Mouse (Mus musculus): Measurements from ENCODE around the gene Birc7. TPM values are rescaled to one million over a fixed set of nuclear protein-coding genes. Genes with fewer than 3 reads are reported as not detected.

Birc7 gene
- polyA plus RNA-seq, 1 experiment: not detected

DNA sequence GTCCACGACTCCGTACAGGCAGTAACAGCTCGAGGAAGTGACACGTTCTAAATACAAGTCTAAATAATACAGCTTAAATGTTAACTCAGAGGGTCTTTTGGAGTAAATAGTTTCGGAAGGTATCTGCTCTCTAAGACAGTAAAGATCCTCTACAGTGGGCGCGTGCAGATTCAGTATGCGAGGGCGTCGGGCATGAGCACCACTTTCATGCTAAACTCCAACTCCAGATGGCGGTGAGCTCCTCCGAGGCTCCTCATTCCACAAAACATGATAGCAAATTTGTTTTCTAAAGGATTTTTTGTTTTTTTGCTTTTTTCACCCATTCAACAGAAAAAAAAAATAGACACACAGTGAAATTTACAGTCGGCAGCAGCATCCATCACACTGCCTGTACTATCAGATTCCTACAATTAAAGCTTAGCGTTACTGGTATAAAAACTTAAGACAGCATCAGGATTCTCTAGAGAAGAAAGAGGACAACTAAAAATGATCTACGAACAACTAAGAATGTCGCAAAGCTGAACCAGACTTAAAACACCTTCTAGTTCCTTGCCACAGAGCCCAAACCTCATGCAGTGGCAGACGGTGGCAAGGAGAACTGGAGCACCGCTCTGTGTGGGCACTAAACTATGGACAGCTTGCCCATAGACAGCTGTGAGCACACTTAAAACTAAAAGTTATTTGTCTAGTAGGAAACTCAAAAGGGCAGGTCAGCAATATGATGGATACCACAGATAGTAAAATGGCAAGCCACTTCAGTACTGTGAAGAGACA lies 24.2 kb upstream of the Birc7 start:
- no peak for TF ChIP-seq MYOG (IDR thresholded peaks at IDR 0.05; ENCODE audit: control insufficient read depth in 1 of 3, insufficient read depth in 1 of 3, insufficient read length in 2 of 3, low read depth in 2 of 3)
- no peak for TF ChIP-seq POLR2A (IDR thresholded peaks at IDR 0.05; ENCODE audit: insufficient read length, low read depth)
- no peak for TF ChIP-seq REST (IDR thresholded peaks at IDR 0.05; ENCODE audit: insufficient read depth, insufficient read length)
- no peak for TF ChIP-seq MAX (IDR thresholded peaks at IDR 0.05; ENCODE audit: low read depth)
- TF ChIP-seq E2F4 (IDR thresholded peaks at IDR 0.05; ENCODE audit: insufficient read depth): no peak
- TF ChIP-seq USF1 (IDR thresholded peaks at IDR 0.05; ENCODE audit: low read depth): no peak
- no peak for TF ChIP-seq TCF12 (IDR thresholded peaks at IDR 0.05; ENCODE audit: insufficient read depth, poor library complexity, severe bottlenecking)
- TF ChIP-seq POLR2AphosphoS2 (IDR thresholded peaks at IDR 0.05; ENCODE audit: insufficient read length, low read depth): no peak
- no peak for TF ChIP-seq TCF3 (IDR thresholded peaks at IDR 0.05; ENCODE audit: insufficient read length, low read depth)
- TF ChIP-seq CEBPB (IDR thresholded peaks at IDR 0.05; ENCODE audit: insufficient read depth, poor library complexity, severe bottlenecking): no peak
- TF ChIP-seq SRF (IDR thresholded peaks at IDR 0.05; ENCODE audit: control insufficient read depth, insufficient read length, low read depth): no peak
- TF ChIP-seq MYOD1 (IDR thresholded peaks at IDR 0.05; ENCODE audit: control insufficient read depth in 1 of 3, insufficient read length in 2 of 3, low read depth in 2 of 3): no peak
- Histone ChIP-seq H3K4me2 (ENCODE audit: low read depth) (no peak overlapping the region), H3K27me3 (ENCODE audit: control insufficient read depth, insufficient read depth, insufficient read length) (no peaks in the 10 kb centered on the region), H3K79me2 (ENCODE audit: control insufficient read depth, insufficient read depth) (peaks cover 14% of the 10 kb centered on the region), H3ac (ENCODE audit: control insufficient read depth, insufficient read length) (no peak overlapping the region), H3K36me3 (ENCODE audit: control insufficient read depth, insufficient read depth) (peaks cover 33% of the 10 kb centered on the region), H3K4me3 (no peak overlapping the region)

DNA sequence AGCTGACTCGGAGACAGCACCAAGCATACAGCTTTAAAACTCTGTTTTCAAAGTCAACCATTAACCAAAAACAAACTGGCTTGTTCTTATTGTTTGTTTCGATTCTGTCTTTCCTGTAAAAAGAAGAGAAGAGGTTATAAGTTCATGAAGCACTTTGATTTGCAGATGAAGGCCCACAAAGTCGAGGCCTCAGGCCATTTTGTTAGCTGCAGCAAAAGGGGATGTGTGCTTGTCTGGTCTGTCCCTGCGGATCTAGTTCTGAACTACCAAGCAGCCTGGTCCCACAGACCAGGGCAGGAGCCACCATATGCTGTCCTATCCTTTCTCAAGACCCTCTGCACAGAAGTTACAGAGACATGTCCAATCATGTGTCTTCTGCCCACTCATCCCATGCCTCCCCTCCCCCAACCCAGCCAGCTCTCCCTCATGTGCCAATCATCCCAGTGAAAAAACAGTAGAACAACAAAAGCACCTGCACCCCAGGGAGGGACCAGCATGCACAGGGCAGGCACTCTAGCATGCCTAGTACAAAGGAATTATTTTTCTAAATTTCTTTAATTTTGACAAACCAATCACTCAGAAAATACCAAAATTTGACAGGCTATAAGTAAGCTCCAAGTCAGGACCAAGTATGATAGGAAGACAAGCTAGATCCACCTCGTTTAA lies 23.1 kb upstream of the Birc7 start:
- peaks cover 42% of the 10 kb centered on the region for H3K36me3 ChIP-seq (ENCODE audit: control insufficient read depth, insufficient read depth)
- no peak overlapping the region for H3ac ChIP-seq (ENCODE audit: control insufficient read depth, insufficient read length)
- no peak overlapping the region for H3K4me3 ChIP-seq
- peaks cover 23% of the 10 kb centered on the region for H3K79me2 ChIP-seq (ENCODE audit: control insufficient read depth, insufficient read depth)
- TF ChIP-seq MYOG (IDR thresholded peaks at IDR 0.05; ENCODE audit: control insufficient read depth in 1 of 3, insufficient read depth in 1 of 3, insufficient read length in 2 of 3, low read depth in 2 of 3): no peak
- no peak for TF ChIP-seq TCF3 (IDR thresholded peaks at IDR 0.05; ENCODE audit: insufficient read length, low read depth)
- no peak for TF ChIP-seq POLR2AphosphoS2 (IDR thresholded peaks at IDR 0.05; ENCODE audit: insufficient read length, low read depth)
- no peak for TF ChIP-seq REST (IDR thresholded peaks at IDR 0.05; ENCODE audit: insufficient read depth, insufficient read length)
- TF ChIP-seq SRF (IDR thresholded peaks at IDR 0.05; ENCODE audit: control insufficient read depth, insufficient read length, low read depth): no peak
- no peak for TF ChIP-seq USF1 (IDR thresholded peaks at IDR 0.05; ENCODE audit: low read depth)
- TF ChIP-seq E2F4 (IDR thresholded peaks at IDR 0.05; ENCODE audit: insufficient read depth): no peak
- no peak for TF ChIP-seq MAX (IDR thresholded peaks at IDR 0.05; ENCODE audit: low read depth)
- TF ChIP-seq POLR2A (IDR thresholded peaks at IDR 0.05; ENCODE audit: insufficient read length, low read depth): no peak
- no peak for TF ChIP-seq TCF12 (IDR thresholded peaks at IDR 0.05; ENCODE audit: insufficient read depth, poor library complexity, severe bottlenecking)
- TF ChIP-seq CEBPB (IDR thresholded peaks at IDR 0.05; ENCODE audit: insufficient read depth, poor library complexity, severe bottlenecking): no peak
- TF ChIP-seq MYOD1 (IDR thresholded peaks at IDR 0.05; ENCODE audit: control insufficient read depth in 1 of 3, insufficient read length in 2 of 3, low read depth in 2 of 3): no peak
- H3K27me3 ChIP-seq (ENCODE audit: control insufficient read depth, insufficient read depth, insufficient read length): no peaks in the 10 kb centered on the region
- H3K4me2 ChIP-seq (ENCODE audit: low read depth): no peak overlapping the region

- Histone ChIP-seq H3K4me3 (no peak overlapping the region), H3K27me3 (ENCODE audit: control insufficient read depth, insufficient read depth, insufficient read length) (no peaks in the 10 kb centered on the region), H3ac (ENCODE audit: control insufficient read depth, insufficient read length) (no peak overlapping the region), H3K36me3 (ENCODE audit: control insufficient read depth, insufficient read depth) (peaks cover 65% of the 10 kb centered on the region), H3K79me2 (ENCODE audit: control insufficient read depth, insufficient read depth) (peaks cover 55% of the 10 kb centered on the region), H3K4me2 (ENCODE audit: low read depth) (no peak overlapping the region)
- TF ChIP-seq CEBPB (IDR thresholded peaks at IDR 0.05; ENCODE audit: insufficient read depth, poor library complexity, severe bottlenecking) (no peak), POLR2A (IDR thresholded peaks at IDR 0.05; ENCODE audit: insufficient read length, low read depth) (no peak), MYOD1 (IDR thresholded peaks at IDR 0.05; ENCODE audit: control insufficient read depth in 1 of 3, insufficient read length in 2 of 3, low read depth in 2 of 3) (no peak), MYOG (IDR thresholded peaks at IDR 0.05; ENCODE audit: control insufficient read depth in 1 of 3, insufficient read depth in 1 of 3, insufficient read length in 2 of 3, low read depth in 2 of 3) (no peak)
Measured at GRCm38 (mm10) chr2:180910928-180911327, 17.9 kb upstream of the Birc7 start.

GRCm38 (mm10) chr2:180915886-180916433 lies 12.9 kb upstream of the Birc7 start:
- Histone ChIP-seq H3K4me3 (no peak overlapping the region), H3K4me2 (ENCODE audit: low read depth) (no peak overlapping the region), H3K36me3 (ENCODE audit: control insufficient read depth, insufficient read depth) (peaks cover 59% of the 10 kb centered on the region), H3ac (ENCODE audit: control insufficient read depth, insufficient read length) (no peak overlapping the region), H3K27me3 (ENCODE audit: control insufficient read depth, insufficient read depth, insufficient read length) (no peaks in the 10 kb centered on the region), H3K79me2 (ENCODE audit: control insufficient read depth, insufficient read depth) (peaks cover 76% of the 10 kb centered on the region)
- TF ChIP-seq SRF (IDR thresholded peaks at IDR 0.05; ENCODE audit: control insufficient read depth, insufficient read length, low read depth) (no peak), MYOD1 (IDR thresholded peaks at IDR 0.05; ENCODE audit: control insufficient read depth in 1 of 3, insufficient read length in 2 of 3, low read depth in 2 of 3) (no peak), TCF12 (IDR thresholded peaks at IDR 0.05; ENCODE audit: insufficient read depth, poor library complexity, severe bottlenecking) (no peak)
